Mouse (Mus musculus) left cerebral cortex, adult 2 months (tissue): ENCODE data around the gene Cenpu. TPM values are rescaled to one million over a fixed set of nuclear protein-coding genes. Genes with fewer than 3 reads are reported as not detected.

ENCODE experiments used
- DNase-seq, 2 experiments: peaks; one replicate each; pipeline ENCODE4 v3.0.0; 2021 to 2022; ENCODE audit warnings: low spot score in 2 of 2, mixed read lengths in 1 of 2; ENCODE audit errors: extremely low spot score in 1 of 2
- H3K27ac ChIP-seq: fragments of 200-600 bp; 2 replicates; pipeline ENCODE4 v1.8.1; 2022
- H3K4me3 ChIP-seq: fragments of 200-600 bp; 2 replicates; pipeline ENCODE4 v1.8.1; 2022
- CTCF ChIP-seq: fragments of 200-600 bp; IDR thresholded peaks from 2 replicates; pipeline ENCODE4 v1.8.1; 2022; ENCODE audit warnings: antibody characterized with exemption, mild to moderate bottlenecking, moderate library complexity
- intact Hi-C: fragments of 180-260 bp; cut with DNase I; formaldehyde crosslinking; loops from one replicate; pipeline ENCODE4 v1.15.1; 2025
- total RNA-seq, 2 experiments: library from RNA; stranded (reverse); gene quantifications; 2 replicates each; pipeline ENCODE4 v1.2.3; 2021

Cenpu gene
- total RNA-seq, 2 experiments from 2014 or later, result 2.0 to 2.3 TPM

DNA sequence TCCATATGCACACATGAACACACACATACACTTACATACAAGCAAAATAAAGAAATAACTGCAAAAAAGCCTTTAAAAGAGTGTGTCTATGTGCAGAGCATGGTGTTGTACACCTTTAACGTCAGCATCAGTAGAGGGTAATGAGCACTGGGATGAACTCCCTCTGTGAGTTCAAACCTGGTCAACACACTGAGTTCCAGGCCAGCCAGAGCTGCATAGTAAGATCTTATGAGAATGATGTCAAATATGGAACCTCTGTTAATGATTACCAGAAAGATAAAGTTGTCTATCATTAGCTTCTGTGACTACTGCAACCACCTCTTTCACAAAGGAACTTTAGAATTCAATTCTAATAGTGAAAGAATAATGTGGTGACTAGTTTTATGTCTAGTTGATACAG lies 55.1 kb downstream of the Cenpu start:
- DNase-seq, result no peak
- intact Hi-C loops, result no loop called here
- TF ChIP-seq CTCF, result no peak
- Histone ChIP-seq H3K4me3 (no peak overlapping the region), H3K27ac (no peak overlapping the region)

- intact Hi-C loops, result no loop called here
- TF ChIP-seq CTCF, result no peak
- DNase-seq, result no peak
- H3K4me3 ChIP-seq, result no peak overlapping the region
- H3K27ac ChIP-seq, result no peak overlapping the region
These were observed 59.7 kb downstream of the Cenpu start for GRCm38 (mm10) chr8:46611557-46611956.

DNA sequence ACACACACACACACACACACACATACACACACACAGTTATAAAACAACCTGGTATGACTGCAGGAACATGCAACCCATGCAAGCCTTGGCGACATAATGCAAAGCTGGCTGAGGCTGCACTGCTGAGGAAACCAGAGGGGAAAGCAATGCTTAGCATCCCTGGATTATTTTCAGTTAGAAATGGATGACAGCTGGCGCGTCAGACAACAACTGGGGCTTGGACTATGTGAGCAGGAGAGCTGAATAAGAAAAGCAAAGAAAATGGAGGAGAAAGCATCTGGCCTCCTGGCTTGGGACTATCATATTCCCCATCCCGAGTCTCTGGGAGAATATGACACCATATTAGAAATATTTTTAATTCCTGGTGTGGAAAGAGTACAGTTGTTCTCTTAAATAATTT lies 61.1 kb downstream of the Cenpu start:
- Histone ChIP-seq H3K4me3 (no peak overlapping the region), H3K27ac (no peak overlapping the region)
- no peak for DNase-seq
- intact Hi-C loops, result no loop called here
- no peak for TF ChIP-seq CTCF

GRCm38 (mm10) chr8:46613377-46613776 lies 61.5 kb downstream of the Cenpu start:
- intact Hi-C loops, result no loop called here
- H3K4me3 ChIP-seq, result no peak overlapping the region
- TF ChIP-seq CTCF, result no peak
- no peak for DNase-seq
- no peak overlapping the region for H3K27ac ChIP-seq

DNA sequence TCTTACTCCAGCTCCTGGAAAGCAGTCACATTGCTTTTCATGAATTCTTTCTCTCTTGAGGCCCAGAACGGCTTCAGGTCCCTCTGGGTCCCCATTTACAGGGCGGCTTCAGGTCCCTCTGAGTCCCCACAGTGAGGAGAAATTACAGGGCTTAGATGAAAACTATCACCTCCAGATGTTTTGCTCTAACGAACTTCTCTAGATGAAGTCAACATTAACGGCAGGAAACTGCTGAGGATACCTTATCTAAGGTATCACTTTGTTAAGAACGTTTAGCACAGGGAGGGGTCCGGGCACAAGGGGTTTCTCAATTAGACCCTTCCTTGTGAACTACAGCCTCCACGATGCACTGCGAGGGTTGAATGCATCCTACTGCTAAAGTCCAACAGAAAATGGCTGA lies 64.1 kb downstream of the Cenpu start:
- no peak for DNase-seq
- TF ChIP-seq CTCF, result no peak
- intact Hi-C loops, result loop anchor here (5.0 kb wide), 2 partner anchors 49 to 64 kb away; partner anchors contain the start of gene Cenpu
- Histone ChIP-seq H3K27ac (no peak overlapping the region), H3K4me3 (no peak overlapping the region)

GRCm38 (mm10) chr8:46616879-46617689 lies 65.3 kb downstream of the Cenpu start, which contains the start of the genes Primpol and Casp3:
Primpol (minus strand) TSS chr8:46617212.
Casp3 (plus strand) TSS chr8:46617291.
- no peak; the same call in 1 of the 2 replicates for TF ChIP-seq CTCF
- intact Hi-C loops, result loop anchor here (5.0 kb wide), 2 partner anchors 50 to 65 kb away; partner anchors contain the start of gene Cenpu
- Histone ChIP-seq H3K27ac (peak within 1 kb of the TSS; percentile 66), H3K4me3 (peak within 1 kb of the TSS; percentile 74)
- DNase-seq, result peak; percentile 89 to 92

DNA sequence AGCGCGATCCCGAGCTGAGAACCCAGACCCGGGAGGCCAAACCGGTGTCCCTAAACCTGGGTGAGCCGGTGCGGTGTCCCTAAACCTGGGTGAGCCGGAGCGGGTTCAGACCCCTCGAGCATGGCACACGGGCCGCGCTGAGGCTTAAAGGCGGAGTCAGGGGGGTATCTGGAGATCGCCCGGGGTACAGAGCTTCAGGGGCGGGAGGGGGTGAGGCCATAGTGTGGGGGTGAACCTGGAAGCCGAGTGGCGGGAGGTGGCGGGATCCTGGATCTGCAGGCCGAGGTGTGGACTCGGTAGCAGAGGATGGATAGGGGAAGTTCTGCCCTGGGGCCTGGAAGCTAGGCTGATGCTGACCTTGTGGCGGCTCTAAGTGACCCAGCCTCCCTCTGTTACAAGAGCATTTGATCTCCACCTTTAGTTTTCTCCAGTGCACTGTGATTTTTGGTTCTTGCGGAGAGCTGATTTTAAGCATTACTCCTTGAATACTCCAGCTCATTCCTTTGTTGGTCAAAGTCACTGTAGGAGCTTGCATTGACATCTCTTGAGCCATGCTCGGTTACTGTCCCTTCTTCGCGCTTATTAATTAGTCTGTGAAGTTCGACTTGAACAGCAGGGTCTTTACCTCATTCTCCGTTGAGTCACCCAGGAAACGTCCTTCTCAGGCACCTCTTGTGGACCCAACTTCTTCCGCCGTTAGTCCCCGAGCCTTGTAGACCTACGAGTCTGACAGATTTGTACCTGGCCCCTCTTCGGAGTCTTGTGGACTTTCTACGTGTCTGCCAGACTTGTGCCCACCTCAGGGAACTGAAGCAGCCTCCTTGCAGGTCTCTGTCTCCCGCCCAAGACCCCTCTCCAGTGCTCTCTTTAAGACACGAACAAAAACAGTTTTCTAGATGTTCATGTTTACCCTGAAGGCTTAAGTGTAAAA lies 66.1 kb downstream of the Cenpu start:
- TF ChIP-seq CTCF, result no peak
- DNase-seq, result no peak
- Histone ChIP-seq H3K27ac (peak overlapping the region; percentile 66), H3K4me3 (peak overlapping the region; percentile 74)
- intact Hi-C loops, result loop anchor here (5.0 kb wide), 2 partner anchors 51 to 66 kb away; partner anchors contain the start of gene Cenpu

DNA sequence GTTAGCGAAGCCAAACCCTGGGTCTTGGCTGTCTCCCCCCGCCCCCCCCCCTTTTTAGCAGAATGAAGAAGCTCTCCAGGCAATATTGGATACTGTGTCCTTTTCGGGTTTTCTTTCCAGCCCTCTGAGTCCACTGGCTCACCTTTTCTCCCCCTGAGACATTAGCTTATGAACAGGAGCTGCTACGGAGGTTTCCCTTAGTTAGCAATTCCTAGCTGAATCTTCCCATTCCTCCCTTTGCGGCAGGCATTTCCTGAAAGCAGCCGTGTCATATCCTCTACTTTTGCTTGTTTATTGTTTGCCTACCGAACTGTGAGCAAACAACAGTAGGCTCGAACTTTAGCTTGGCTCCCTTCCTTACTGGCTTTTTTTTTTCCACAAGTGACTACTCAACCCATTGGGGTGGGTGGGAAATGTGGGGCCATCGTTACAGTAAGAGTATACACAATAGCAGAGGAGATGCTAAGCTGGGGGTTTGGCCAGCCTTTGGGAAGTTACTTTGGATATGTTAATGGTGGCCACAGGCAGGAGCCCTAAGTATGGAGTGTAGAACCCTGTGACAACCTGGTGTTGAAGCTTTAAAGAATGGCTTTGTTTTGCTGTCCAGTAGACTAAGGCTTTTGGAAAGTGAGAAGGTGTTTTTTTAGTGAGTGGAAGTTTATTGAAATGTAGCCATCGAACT lies 67.0 kb downstream of the Cenpu start:
- TF ChIP-seq CTCF, result no peak
- intact Hi-C loops, result loop anchor here (5.0 kb wide), 2 partner anchors 51 to 66 kb away; partner anchors contain the start of gene Cenpu
- H3K27ac ChIP-seq, result no peak overlapping the region
- DNase-seq, result no peak
- peak overlapping the region; percentile 74 for H3K4me3 ChIP-seq

GRCm38 (mm10) chr8:46622446-46623270 lies 70.8 kb downstream of the Cenpu start:
- DNase-seq, result no peak
- TF ChIP-seq CTCF, result no peak; the same call in 1 of the 2 replicates
- H3K4me3 ChIP-seq, result no peak overlapping the region
- no peak overlapping the region for H3K27ac ChIP-seq
- intact Hi-C loops, result no loop called here

DNA sequence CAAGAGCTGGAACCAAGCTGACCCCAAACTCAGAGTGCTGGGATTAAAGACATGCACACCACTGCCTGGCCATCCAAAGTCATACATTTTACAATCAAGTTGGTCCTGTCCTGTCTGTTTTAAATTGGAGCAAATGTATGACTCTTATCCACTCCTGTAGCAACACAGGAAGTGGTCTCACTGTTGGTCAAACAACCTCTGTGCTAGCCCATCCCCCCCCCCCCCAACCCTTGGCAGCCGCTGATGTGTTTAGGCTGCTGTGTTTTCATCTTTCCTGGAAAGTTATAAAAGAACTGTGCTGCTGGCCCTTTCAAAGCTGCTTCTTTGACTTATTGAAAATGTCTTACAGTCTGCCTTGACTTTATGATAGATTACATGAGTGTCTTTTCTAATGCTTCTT lies 73.3 kb downstream of the Cenpu start:
- intact Hi-C loops, result no loop called here
- H3K27ac ChIP-seq, result no peak overlapping the region
- no peak overlapping the region for H3K4me3 ChIP-seq
- no peak for DNase-seq
- no peak for TF ChIP-seq CTCF
